Comparison of ENCODE assay signal across 11 mouse cellular contexts in genomic region chr11:67861399-67861838, GRCm38 (mm10).
A peak's percentile ranks its signal among the peaks of the same experiment; 100 is the strongest.
DNase-seq lines count a peak whose midpoint lies in the region; ATAC-seq and TF ChIP-seq lines count a peak whose summit lies in the region.
"Had no signal": no experiment of that assay in that cellular context is flagged by ENCODE, and none has a peak within 500 bp of the region (broad histone marks: within the 10 kb centered on the region; RNA-seq: fewer than 3 reads in every experiment).

No protein-coding gene starts in this region.

- no peak overlapping the region for H3K9ac ChIP-seq in heart, embryonic 11.5 days (ENCODE audit: low read depth, low read length)
- no peak overlapping the region for H3K9ac ChIP-seq in ES-E14 (ENCODE audit: insufficient read depth, low read depth, low read length, poor library complexity, severe bottlenecking)
- H3K9ac ChIP-seq in heart, embryonic 14.5 days (ENCODE audit: low read length) = no peak overlapping the region; the same call in 1 of the 2 replicates
- H3K9ac ChIP-seq: liver, postnatal 0 days had no signal

- ATAC-seq in heart, embryonic 11.5 days (replicated peaks; ENCODE audit: insufficient number of reproducible peaks, low FRiP score, low TSS enrichment) = no peak
- ATAC-seq in heart, embryonic 14.5 days (ENCODE audit: insufficient number of reproducible peaks, insufficient read depth, low FRiP score, low read depth) = no peak
- ATAC-seq: liver, postnatal 0 days had no signal

- intact Hi-C loops in heart, postnatal 36 days (cut with DNase I) = no loop called here

- no peaks in the 10 kb centered on the region for H3K9me3 ChIP-seq in heart, embryonic 11.5 days (replicated peaks; ENCODE audit: control insufficient read depth, low read length)
- H3K9me3 ChIP-seq in ES-E14 (ENCODE audit: control insufficient read depth, insufficient read depth, low read depth, low read length) = no peaks in the 10 kb centered on the region
- H3K9me3 ChIP-seq in heart, embryonic 14.5 days (ENCODE audit: control insufficient read depth, low read length) = no peaks in the 10 kb centered on the region

- H3K36me3 ChIP-seq in heart, embryonic 11.5 days (ENCODE audit: control insufficient read depth, insufficient read depth, low read length) = no peaks in the 10 kb centered on the region
- peaks cover 3% of the 10 kb centered on the region; the same call in 1 of the 2 replicates for H3K36me3 ChIP-seq in ES-E14 (ENCODE audit: control insufficient read depth, insufficient read depth, low read length, poor library complexity, severe bottlenecking)
- no peaks in the 10 kb centered on the region for H3K36me3 ChIP-seq in heart, embryonic 14.5 days (ENCODE audit: control insufficient read depth, insufficient read depth, low read length)
- H3K36me3 ChIP-seq: G1E had no signal

- H3K4me2 ChIP-seq in heart, embryonic 11.5 days = peak overlapping the region; percentile 24
- peak overlapping the region; percentile 13; the same call in 1 of the 2 replicates for H3K4me2 ChIP-seq in heart, embryonic 14.5 days (ENCODE audit: low read length)

- H3K4me1 ChIP-seq in heart, embryonic 11.5 days (ENCODE audit: control insufficient read depth, insufficient read depth, low read length) = peaks cover 9% of the 10 kb centered on the region
- peaks cover 2 to 12% of the 10 kb centered on the region in 2 experiments; a peak in 2 of 4 replicates for H3K4me1 ChIP-seq in ES-E14 (ENCODE audit: control insufficient read depth in 2 of 2, insufficient read depth in 2 of 2, low read length in 2 of 2, poor library complexity in 1 of 2)
- peaks cover 8 to 9% of the 10 kb centered on the region in 2 experiments for H3K4me1 ChIP-seq in heart, embryonic 14.5 days (ENCODE audit: control insufficient read depth in 2 of 2, insufficient read depth in 2 of 2, low read length in 2 of 2)

- no peak for DNase-seq in heart, postnatal 36 days
- DNase-seq in ES-E14 (ENCODE audit: low read depth, low spot score) = peak; percentile 59
- DNase-seq in lung, postnatal 25 days (ENCODE audit: low spot score) = peak; percentile 24
- DNase-seq in ovary, postnatal 36 days (ENCODE audit: low spot score) = no peak
- DNase-seq in testis, postnatal 14 days (ENCODE audit: low spot score) = no peak
- DNase-seq in frontal cortex, postnatal 25 days (ENCODE audit: low spot score in 2 of 2) = no peak
- DNase-seq: cerebellum, adult 11 months; liver, postnatal 0 days had no signal

- WGBS in heart, embryonic 11.5 days (ENCODE audit: insufficient replicate concordance) = 3% methylated on average over 7 of the region's 7 CpGs
- 12% methylated on average over 7 of the region's 7 CpGs for WGBS in heart, embryonic 14.5 days

- H3K4me3 ChIP-seq in heart, embryonic 11.5 days (ENCODE audit: low read depth, low read length) = no peak overlapping the region
- no peak overlapping the region for H3K4me3 ChIP-seq in ES-E14 (ENCODE audit: insufficient read depth in 1 of 2, low read depth in 1 of 2, low read length in 2 of 2, poor library complexity in 1 of 2, severe bottlenecking in 1 of 2)
- no peak overlapping the region for H3K4me3 ChIP-seq in heart, embryonic 14.5 days (ENCODE audit: control insufficient read depth in 1 of 2, insufficient read depth in 1 of 2, low read depth in 1 of 2, low read length in 2 of 2)

- in situ Hi-C loops in ES-E14 (cut with MboI; ENCODE audit: low sequenced_read_pairs in 2 of 2, unreplicated experiment in 2 of 2) = no loop called here

- H3K27me3 ChIP-seq in heart, embryonic 11.5 days (ENCODE audit: control insufficient read depth, insufficient read depth, low read length) = no peaks in the 10 kb centered on the region
- H3K27me3 ChIP-seq in heart, embryonic 14.5 days (ENCODE audit: control insufficient read depth, insufficient read depth, low read length) = no peaks in the 10 kb centered on the region

- 0 out of 2 replicates have a peak overlapping the region, but pooled peaks have one; percentile 29 for H3K27ac ChIP-seq in heart, embryonic 11.5 days (ENCODE audit: low read depth, low read length)
- peak overlapping the region; percentile 12; the same call in 1 of the 2 replicates for H3K27ac ChIP-seq in ES-E14 (ENCODE audit: insufficient read depth, low read depth, low read length, poor library complexity, severe bottlenecking)
- H3K27ac ChIP-seq in heart, embryonic 14.5 days (replicated peaks in 1 of 2; ENCODE audit: control insufficient read depth in 1 of 2, insufficient read depth in 1 of 2, low read depth in 2 of 2, low read length in 2 of 2) = peak overlapping the region in 1 of 2 experiments; percentile 16; a peak in 1 of 4 replicates

TF ChIP-seq in ES-E14, 5 proteins besides CTCF, POLR2A, EP300 and RAD21:
- no peak for TF ChIP-seq ZNF384 (IDR thresholded peaks at IDR 0.05; ENCODE audit: low read depth, low read length)
- no peak for TF ChIP-seq ZC3H11A (IDR thresholded peaks at IDR 0.05; ENCODE audit: borderline replicate concordance, low read depth, low read length)
- TF ChIP-seq HCFC1 (IDR thresholded peaks at IDR 0.05; ENCODE audit: borderline replicate concordance, insufficient read depth, low read length) = no peak
- TF ChIP-seq MAFK (IDR thresholded peaks at IDR 0.05; ENCODE audit: insufficient read depth, low read depth, low read length) = no peak
- TF ChIP-seq CHD2 (IDR thresholded peaks at IDR 0.05; ENCODE audit: low read depth, low read length) = no peak

Comparison
In these comparisons a context has a peak if more than half of its experiments do, and no peak if none do; other contexts are left out.
1. DNase-seq: peak in ES-E14 (single experiment) and lung, postnatal 25 days (single experiment); none in heart, postnatal 36 days (0 of 2), ovary, postnatal 36 days (single experiment), testis, postnatal 14 days (single experiment) and frontal cortex, postnatal 25 days (0 of 2).